Mouse (Mus musculus) erythroid progenitor cell, adult 5-6 weeks (primary cell): ENCODE data around the gene 5830473C10Rik. TPM values are rescaled to one million over a fixed set of nuclear protein-coding genes. Genes with fewer than 3 reads are reported as not detected.
"Not testable (repeated sequence)": the region's sequence is repeated elsewhere in the genome, so short reads cannot be mapped to it uniquely, and the experiment has no call there.

Experiments used
- ATAC-seq: replicated peaks from 2 replicates; pipeline ENCODE4 v1.8.0; 2016; ENCODE audit warnings: moderate number of reproducible peaks, mild to moderate bottlenecking, moderate TSS enrichment, inconsistent platforms; ENCODE audit not compliant: poor library complexity, low FRiP score, severe bottlenecking
- total RNA-seq, 2 experiments: library from RNA; stranded (forward) in 1 of 2; stranded (reverse) in 1 of 2; fragments of 150-400 nt in 1 of 2; fragments of 186-747, 209-891 nt in 1 of 2; gene quantifications; 2 replicates each; pipeline versions ENCODE4 v1.2.3 to v1.2.4; 2015 to 2017; ENCODE audit warnings: low replicate concordance in 2 of 2

5830473C10Rik gene
- total RNA-seq, 2 experiments from 2014 or later: not detected

- no peak for ATAC-seq
Observed at GRCm38 (mm10) chr5:90590676-90591075, 29.8 kb downstream of the 5830473C10Rik start.

GRCm38 (mm10) chr5:90591936-90592335 lies 31.0 kb downstream of the 5830473C10Rik start:
- no peak for ATAC-seq

- no peak for ATAC-seq
Observed at GRCm38 (mm10) chr5:90594945-90595344, 34.0 kb downstream of the 5830473C10Rik start.

- no peak for ATAC-seq
Observed at GRCm38 (mm10) chr5:90596155-90596554, 35.2 kb downstream of the 5830473C10Rik start.

GRCm38 (mm10) chr5:90601469-90601868 lies 40.6 kb downstream of the 5830473C10Rik start:
- ATAC-seq: no peak

GRCm38 (mm10) chr5:90603407-90603923 lies 42.6 kb downstream of the 5830473C10Rik start:
- no peak for ATAC-seq

GRCm38 (mm10) chr5:90608906-90609305 lies 48.0 kb downstream of the 5830473C10Rik start:
- no peak for ATAC-seq

- ATAC-seq: no peak
Observed at GRCm38 (mm10) chr5:90611388-90611787, 50.5 kb downstream of the 5830473C10Rik start.

- no peak for ATAC-seq
Observed at GRCm38 (mm10) chr5:90611996-90612611, 51.2 kb downstream of the 5830473C10Rik start.

GRCm38 (mm10) chr5:90612751-90613150 lies 51.8 kb downstream of the 5830473C10Rik start:
- ATAC-seq: not testable (repeated sequence)

GRCm38 (mm10) chr5:90617859-90618258 lies 57.0 kb downstream of the 5830473C10Rik start:
- ATAC-seq: no peak

- no peak for ATAC-seq
Observed at GRCm38 (mm10) chr5:90621316-90621715, 60.4 kb downstream of the 5830473C10Rik start.

GRCm38 (mm10) chr5:90621726-90622125 lies 60.8 kb downstream of the 5830473C10Rik start:
- no peak for ATAC-seq

GRCm38 (mm10) chr5:90623209-90623608 lies 62.3 kb downstream of the 5830473C10Rik start:
- no peak for ATAC-seq

GRCm38 (mm10) chr5:90624708-90625425 lies 64.0 kb downstream of the 5830473C10Rik start:
- ATAC-seq: no peak

GRCm38 (mm10) chr5:90627423-90627822 lies 66.5 kb downstream of the 5830473C10Rik start:
- no peak for ATAC-seq

GRCm38 (mm10) chr5:90628011-90628410 lies 67.1 kb downstream of the 5830473C10Rik start:
- ATAC-seq: no peak

- no peak for ATAC-seq
Observed at GRCm38 (mm10) chr5:90628530-90628929, 67.6 kb downstream of the 5830473C10Rik start.

GRCm38 (mm10) chr5:90634885-90635284 lies 74.0 kb downstream of the 5830473C10Rik start:
- ATAC-seq: no peak

- no peak for ATAC-seq
Observed at GRCm38 (mm10) chr5:90640286-90641217, 79.6 kb downstream of the 5830473C10Rik start, which contains the start of gene Rassf6. Rassf6 (minus strand) TSS chr5:90640657.
